Mouse (Mus musculus) c-Kit-positive CD71-negative TER-119-negative erythroid progenitor cells, embryonic 14.5 days (primary cell): ENCODE data around the gene Frmd5.
"Not testable (repeated sequence)": the region's sequence is repeated elsewhere in the genome, so short reads cannot be mapped to it uniquely, and the experiment has no call there.

ENCODE experiments used
- DNase-seq: peaks from one replicate; pipeline ENCODE4 v3.0.0-alpha.2; 2013; ENCODE audit warnings: low read depth

Frmd5 gene

DNA sequence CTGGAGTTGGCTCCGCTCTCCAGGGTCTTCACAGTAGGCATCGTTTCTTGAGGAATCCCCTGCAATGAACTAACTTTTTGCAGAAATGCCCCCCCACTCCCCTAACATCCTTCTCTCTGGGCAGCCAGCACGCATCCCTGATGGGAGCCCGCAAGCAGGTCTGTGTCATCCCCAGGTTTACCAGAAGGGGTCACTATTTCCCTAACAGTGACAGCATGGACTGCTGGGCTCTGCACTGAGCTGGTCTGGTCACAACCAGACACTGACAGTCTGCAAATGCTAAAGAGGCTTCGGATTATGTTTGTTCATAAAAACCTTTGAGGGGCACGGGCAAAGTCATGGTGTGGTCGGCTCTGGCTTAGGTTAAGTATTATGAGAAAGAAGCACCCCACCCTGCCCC is 235.1 kb downstream of the Frmd5 start:
- peak; percentile 56 for DNase-seq

DNA sequence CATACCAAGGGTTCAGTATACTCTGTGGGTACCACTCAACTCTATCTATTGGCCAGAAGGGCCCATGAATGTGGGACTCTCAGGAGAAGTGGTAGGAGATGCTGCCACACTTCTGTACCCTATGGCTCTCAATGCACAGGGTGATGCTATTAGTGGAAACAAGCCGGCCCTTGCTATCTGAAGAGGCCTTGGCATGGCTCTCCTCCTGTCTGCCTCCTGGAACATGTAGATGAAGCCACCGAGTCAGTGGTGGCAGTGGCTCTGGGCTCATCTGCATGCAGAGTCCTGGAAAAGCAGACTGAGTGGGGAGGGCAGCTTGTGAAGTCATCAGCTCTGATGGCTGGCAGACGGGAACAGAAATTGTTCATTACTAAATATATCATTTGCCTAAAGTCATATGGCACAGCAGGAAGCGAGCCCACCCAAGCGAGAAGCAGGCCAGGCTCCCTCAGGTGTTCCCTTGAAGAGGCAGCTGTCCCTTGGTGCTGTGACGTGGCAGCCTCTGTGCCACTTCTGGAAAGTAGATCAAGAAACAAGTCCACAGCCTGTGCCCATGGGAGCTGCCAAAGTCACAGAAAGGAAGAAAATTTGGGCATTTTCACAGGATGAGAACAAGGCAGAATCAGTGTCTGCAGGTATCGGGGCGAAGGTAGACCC is 235.8 kb downstream of the Frmd5 start:
- no peak for DNase-seq

DNA sequence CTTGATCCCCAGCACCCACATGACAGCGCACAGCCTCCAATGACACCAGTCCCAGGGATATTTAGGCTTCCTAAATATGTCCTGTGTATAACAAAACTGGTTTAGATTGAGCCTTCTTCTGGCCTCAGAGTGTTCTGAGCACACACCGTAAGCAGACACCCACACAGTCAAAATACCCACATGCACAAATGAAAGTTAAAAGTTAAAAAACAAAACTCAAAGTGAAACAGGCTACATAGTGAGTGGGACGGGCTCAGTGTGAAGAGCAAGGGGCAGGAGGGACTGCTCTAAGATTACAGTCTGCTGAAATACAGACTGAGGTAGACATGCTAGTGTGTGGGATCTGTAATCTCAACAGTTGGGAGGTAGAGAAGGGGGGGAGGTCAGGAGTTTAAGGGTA is 236.8 kb downstream of the Frmd5 start:
- DNase-seq = no peak

DNA sequence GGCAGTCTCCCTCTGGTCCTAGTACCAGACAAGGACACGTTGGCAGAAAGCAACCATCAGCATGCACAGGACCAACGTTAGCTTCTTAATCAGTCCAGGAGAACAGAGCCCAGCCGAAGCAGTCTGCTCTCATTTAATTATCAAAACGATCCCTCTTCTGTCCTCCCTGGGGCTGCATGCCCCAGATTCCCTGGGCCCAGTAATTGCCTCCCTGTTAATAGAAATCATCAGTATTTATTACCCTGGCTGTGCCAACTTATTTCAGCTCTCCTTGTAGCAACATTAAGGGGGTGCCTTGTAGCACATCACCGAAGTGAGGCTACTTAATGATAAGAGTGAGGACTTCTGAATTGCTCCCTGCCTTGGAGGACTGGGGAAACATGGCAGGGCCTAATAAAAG is 241.0 kb downstream of the Frmd5 start:
- no peak for DNase-seq

DNA sequence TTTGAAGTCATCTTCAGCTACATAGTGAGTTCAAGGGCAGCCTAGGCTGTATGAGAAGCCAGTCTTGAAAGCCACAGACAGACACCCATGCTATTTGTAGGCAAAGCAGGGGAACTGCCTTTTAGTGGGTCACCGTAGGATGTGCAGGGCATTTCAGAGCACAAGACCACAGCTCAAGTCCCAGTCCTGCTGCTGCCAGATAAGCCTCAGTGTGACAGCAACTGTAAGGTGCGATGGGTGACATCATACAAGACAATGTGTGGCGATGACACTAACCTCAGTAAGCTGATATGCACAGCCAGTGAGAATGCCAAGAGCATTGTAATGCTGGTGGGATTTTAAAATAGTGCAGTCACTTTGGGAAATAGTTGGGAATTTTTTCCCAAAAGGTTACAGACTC is 243.8 kb downstream of the Frmd5 start:
- DNase-seq = peak; percentile 14

DNA sequence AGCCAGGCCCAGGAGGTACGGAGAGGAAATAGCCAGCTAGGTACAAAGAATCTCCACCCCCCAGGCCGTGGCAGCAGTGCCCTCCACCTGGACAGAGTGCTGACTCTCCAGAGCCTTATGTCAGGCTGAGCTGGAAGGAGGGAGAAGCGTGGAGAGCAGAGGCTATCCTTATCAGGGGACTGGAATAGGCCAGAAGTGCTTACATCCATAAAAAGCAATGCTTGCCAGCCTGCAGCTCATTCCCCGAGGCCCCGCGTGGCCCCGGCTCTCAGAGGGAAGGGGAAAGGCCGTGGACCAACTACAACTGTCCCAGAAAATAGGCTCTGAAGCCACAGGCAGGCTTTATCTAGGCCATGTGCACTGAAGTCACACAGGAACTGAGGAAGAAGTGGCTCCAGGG is 255.6 kb downstream of the Frmd5 start:
- DNase-seq = no peak

DNA sequence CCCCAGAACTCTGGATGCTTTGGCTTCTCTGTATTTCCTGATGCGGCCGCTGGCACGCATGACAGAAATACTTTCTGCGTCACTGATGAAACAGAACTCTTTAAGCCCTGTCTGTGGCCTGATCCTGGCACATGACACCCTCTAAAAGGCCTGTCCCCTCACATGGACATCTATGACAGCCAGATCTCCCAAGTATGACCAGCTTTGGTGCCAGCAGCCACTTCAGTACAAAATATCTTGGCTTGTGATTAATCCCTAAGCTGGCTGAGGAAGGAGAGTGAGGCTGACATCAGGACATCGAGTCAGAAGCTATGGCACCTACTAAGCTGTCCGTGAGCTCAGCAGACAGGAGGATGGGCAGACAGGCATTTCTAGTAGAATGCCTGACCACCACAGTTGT is 257.3 kb downstream of the Frmd5 start:
- no peak for DNase-seq

DNA sequence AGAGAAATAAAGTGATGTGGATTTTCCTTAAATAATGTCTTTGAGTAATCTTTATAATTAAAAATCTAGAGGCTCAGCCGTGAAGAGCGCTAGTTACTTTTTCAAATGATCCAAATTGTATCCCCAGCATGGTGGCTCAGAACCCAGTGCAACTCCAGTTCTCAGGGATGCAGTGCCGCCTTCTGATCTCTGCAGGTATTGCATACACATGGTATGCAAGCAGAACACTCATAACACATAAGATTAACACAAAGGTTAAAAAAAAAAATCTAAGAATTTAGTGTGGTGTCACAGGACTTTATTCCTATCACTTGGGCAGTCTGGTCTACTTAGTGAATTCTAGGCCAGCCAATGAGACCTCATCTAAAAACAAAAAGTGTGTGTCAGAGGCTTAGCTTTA is 262.1 kb downstream of the Frmd5 start:
- DNase-seq = no peak

DNA sequence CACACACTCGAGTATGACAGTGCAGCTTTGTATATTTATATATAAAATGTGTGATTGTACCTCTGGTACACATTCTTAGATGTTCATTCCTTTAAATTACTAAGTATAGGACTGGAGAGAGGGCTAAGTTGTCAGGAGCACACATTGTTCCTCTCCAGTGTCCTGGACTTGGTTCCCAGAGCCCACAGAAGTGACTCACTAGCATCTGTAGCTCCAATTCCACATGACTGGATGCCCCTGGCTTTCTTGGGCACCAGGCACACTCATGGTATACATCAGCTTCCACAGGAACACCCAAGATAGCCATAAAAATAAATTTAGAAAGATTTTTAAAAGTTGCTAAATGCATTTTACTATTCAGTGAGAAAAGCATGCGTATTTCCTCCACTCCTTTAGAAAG is 281.8 kb downstream of the Frmd5 start:
- no peak for DNase-seq

DNA sequence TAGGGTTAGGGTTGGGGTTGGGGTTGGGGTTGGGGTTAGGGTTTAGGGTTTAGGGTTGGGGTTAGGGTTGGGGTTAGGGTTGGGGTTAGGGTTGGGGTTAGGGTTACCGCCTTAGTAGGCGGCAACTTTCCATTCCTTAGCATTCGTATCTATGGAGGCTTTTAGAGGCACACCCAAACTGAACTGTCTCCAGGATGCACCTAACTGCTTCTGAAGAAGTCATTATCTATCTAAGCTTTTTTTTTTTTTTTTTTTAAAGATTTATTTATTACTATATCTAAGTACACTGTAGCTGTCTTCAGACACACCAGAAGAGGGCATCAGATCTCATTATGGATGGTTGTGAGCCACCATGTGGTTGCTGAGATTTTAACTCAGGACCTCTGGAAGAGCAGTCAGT is 284.1 kb downstream of the Frmd5 start:
- not testable (repeated sequence) for DNase-seq

DNA sequence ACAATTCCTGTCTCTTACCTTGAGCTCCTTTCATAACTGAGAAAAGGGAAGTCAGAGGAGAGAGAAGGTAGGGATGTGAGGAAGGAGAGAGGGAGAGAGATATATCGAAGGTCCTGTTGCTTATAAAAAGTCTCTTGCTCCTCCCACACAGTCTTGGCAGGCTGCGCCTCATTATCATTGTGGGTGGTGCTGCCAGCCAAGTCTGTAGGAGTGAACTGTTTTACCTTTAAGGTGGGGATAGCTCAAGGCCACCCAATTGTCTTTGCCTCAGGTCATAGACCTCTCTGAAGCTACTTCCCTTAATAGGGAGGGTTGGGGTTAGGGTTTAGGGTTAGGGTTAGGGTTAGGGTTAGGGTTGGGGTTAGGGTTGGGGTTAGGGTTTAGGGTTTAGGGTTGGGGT is 284.9 kb downstream of the Frmd5 start:
- DNase-seq = no peak

DNA sequence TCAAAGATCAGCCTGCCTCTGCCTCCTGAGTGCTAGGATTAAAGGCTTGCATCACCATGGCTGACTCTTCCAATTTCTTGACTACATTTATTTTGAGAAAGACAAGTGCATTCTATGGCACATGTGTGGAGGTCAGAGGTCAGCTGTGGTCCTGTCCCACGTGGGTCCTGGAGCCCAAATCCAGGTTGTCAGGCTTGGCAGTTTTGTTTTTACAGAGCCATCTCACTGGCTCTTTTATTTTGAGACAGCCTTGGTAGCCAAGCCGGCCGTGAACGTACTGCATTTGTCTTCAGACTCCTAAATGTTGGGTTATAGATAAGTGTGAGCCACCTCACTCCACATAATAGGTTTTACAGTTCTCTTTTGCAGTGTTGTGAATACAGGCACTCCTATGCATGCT is 288.2 kb downstream of the Frmd5 start:
- DNase-seq = not testable (repeated sequence)

DNA sequence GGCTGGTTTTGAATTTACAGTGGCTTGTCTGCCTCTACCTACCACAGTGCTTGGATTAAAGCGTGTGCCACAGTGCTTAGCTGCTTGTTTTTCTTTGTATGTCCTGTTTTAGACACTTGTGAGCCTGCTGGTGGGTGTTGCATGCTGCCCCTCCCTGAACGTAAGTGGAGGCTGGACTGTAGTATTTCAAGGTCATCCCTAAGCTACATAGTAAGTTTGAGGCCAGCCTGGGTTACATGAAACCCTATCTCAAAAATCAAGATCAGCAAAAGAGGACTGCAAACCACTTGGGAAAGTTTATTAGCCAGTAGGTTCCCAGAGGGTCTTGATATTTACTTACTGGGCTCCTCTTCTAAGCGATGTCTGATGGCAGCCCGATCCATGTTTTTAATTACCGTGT is 288.8 kb downstream of the Frmd5 start:
- no peak for DNase-seq

DNA sequence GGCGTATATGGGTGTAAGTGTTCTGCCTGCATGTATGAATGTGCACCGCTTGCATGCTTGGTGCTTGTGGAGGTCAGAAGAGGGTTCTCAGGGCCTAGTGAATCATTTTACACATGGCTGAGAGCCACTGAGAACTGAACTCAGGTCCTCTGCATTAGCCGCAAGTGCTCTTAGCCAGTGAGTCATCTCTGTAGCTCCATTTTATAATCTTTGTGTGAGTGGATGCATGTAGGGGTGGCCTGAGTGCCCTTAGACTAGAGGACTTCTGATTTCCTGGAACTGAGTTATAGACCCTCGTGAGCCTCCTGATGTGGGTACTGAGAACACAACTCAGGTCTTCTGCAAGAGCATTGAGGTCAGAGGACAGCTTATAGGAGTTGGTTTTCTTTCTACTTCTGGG is 292.7 kb downstream of the Frmd5 start:
- DNase-seq = no peak

DNA sequence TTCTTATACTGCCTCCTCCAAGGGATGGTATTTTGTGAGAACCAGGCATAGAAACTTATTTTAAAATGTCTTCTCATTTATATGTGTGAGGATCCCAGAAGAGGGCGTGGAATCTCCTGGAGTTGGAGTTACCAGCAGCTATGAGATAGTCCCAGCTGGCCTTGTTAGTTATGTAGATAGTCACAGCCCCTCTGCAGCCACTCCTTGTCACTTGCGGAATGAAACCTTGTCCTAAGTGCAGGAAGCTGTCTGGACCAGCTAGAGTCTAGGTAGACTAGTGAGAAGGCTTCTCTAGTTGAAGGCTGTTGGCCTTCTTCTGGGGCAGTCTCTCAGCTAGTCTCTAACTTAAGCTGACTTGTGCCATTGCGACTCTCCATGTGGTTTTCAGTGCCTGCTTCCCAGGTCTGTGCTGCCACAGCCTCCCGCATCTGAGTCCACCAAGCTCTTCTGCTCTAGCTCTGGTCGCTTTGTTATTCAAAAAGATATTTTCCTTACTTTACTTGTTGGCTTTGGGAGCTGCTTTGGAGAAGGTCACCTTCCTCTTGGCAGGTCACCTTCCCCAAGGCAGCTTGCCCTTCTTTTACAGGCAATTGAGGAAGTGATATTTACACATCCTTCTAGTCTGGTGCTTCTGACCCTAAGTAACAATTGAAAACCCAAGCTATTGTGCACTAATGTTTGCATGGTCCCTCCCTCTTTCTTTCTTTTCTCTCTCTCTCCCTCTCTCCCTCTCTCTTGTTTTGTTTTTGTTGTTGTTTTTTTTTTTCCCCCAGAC is 293.7 kb downstream of the Frmd5 start:
- not testable (repeated sequence) for DNase-seq

DNA sequence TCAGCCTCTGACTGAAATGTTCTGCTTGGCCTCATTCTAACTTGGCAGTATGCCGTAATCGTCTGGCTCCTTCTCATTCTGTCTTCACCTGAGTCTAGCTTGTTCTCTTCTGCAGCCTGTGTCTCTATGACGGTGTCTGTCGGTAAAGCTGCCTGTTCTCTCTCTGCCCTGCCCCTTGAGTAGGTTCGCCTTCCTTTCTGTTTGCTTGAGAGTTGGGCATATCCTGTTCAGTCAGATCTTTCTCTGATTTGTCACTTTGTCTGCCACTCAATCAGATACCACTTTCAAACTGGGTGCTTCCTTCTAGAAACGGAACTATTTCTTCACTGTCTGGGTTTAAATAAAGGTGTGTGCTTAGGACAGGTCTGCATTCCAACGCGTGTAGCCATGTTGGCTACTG is 295.5 kb downstream of the Frmd5 start:
- DNase-seq = no peak

DNA sequence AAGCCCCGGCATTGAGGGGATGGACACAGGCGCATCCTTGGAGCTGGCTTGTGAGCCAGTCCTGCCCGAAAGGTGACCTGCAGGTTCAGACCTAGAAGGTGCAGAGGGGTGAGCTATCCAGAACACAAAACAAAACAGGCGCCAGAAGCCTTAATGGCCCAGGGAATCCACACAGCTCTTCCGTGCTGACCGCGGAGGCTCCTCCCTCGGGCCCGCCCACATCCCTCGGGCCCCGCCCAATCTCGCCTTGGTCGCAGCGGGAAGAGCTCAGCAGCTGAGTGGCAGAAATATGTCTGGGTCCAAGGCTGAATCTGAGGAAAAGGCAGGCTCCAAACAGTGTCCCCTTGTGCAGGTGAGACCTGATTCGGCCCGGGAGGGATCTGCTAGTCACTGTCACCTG is 297.3 kb downstream of the Frmd5 start:
- peak; percentile 63 for DNase-seq

DNA sequence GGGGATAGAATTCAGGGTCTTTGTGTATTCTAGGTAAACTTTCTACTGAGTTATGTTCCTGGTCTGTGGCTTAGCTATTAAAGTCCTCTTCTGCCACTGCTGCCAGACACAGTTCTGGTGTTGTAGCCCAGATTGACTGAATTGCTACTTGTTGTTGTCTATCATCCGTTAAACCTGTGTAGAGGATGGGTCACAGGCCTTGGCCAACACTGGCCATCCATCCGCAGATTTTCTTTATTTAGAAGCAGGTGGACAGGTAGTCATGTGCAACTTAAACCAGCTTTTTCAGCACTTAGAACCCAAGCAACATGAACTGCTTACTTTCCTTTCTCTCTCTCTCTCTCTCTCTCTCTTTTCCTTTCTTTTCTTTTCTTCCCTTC is 298.9 kb downstream of the Frmd5 start:
- no peak for DNase-seq

DNA sequence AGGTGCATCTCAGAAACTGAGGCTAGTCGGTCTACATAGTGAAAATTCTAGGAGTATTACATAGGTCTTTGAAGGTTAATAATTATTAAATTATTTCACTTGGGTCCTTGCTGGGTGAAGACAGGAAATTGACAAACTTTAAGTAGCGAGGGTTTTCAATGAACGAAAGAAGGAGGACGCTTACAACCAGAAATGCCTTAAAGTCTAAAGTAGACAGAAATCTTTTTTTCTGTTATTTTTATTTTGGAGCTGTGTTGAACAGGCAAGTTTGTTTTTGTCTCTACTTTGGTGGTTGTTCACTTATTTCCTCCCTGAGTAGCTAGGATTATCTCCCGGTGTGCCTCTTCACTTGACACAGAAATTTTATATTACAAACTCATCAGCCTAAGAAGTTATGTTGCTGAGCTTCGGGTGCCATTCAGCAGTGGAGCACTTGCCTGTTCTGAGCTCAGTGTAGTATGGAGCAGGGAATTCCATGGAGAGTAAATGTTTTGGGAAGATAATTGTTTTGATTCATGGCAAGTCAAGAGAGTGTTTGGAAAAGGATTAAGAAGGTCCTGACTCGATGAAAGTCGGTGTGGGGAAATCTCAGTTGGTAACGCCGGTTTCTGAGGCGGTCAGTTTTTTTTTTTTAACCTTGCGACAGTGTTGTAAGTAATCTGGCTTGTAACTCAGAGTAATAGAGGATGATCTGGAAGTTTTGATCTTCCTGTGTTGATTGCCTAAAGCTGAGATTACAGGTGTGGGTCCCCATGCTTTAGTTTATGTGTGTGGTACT is 299.5 kb downstream of the Frmd5 start:
- DNase-seq = no peak

DNA sequence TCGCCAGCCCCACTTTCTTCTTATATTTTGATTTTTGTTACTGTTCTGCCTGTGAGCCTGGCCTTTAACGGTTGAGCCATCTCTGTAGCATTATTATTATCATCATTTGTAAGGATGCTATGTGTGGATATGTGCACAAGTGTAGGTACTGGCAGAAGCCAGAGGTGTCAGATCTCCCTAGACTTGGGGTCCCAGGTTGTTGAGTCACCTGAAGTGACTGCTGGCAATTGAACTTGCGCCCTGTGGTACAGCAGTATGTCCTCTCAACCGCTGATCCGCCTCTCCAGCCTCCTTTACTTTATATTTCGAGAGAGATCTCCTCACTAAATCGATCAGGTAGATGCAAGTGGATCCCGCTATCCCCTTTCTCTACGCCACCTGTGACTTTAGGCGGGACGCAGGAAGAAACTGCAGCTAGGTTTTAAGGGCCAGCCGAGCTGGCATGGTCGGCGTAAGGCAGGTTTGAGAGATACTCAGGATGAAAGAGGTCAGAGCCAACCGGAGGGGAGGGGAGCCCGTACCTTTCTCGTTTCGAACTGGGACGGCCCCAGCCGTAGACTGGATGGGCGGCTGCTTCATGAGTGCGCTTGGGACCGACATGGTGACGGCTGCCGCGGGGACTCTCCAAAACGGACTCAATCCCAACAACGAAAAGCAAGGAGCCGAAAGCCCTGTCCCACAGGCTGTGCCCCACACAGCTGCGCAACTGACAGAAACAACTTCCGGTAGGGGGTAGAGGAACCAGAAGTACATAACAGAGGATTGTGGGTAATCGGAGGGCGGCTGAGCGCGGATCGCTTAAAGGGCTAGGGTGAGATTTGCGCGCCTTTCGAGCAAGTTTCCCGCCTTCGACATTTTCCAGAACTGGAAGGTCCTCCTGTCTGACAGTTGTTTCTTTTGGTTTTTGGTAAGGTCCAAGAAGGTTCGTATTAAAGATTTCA is 300.7 kb downstream of the Frmd5 start, which contains the start of the genes Mfap1a and Wdr76:
Gene Mfap1a (minus strand): TSS at position 724 of the 941 bp plus-strand sequence.
Gene Wdr76 (plus strand): TSS at position 782 of the 941 bp plus-strand sequence.
- DNase-seq = peak; percentile 84

DNA sequence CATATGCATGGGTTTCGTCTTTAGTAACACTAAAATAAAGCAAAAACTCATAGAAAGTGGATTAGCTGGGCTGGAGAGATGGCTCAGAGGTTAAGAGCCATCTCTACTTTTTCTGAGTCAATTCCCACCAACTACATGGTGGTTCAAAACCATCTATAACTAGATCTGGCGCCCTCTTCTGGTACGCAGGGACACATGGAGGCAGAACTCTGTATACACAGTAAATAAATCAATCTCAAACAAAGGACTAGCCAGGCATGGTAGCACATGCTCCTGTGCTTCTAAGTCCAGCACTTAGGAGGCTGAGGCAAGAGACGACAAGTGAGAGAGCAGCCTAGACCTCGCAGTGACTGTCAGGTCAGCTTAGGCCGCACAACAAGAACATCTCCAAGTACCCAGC is 305.3 kb downstream of the Frmd5 start:
- DNase-seq = not testable (repeated sequence)
